Mouse (Mus musculus) kidney, postnatal 0 days (tissue): ENCODE measurements at regions not wholly inside any gene's neighbourhood (a gene's known extent, or its start where the extent isn't known, plus 50 kb on each side); places are given as distances from the start of the nearest gene placed in this dataset.

Experiments used
- ATAC-seq: fragments of 200-750 bp; cut with Nextera tagmentation; replicated peaks from 2 replicates; pipeline ENCODE4 v1.8.0; 2017; ENCODE audit warnings: low read depth, moderate number of reproducible peaks, moderate TSS enrichment, moderate library complexity; ENCODE audit not compliant: low FRiP score
- DNase-seq: peaks from one replicate; pipeline ENCODE4 v3.0.0-alpha.2; 2016; ENCODE audit warnings: low spot score
- H3K27ac ChIP-seq: fragments of 300-500 bp; sonication (generic); 2 replicates; pipeline ENCODE4 v1.5.1; 2014; ENCODE audit warnings: mild to moderate bottlenecking
- H3K27me3 ChIP-seq: fragments of 300-500 bp; sonication (generic); 2 replicates; pipeline ENCODE4 v1.6.1; 2014; ENCODE audit warnings: low read length, mixed read lengths; ENCODE audit not compliant: insufficient read depth
- H3K36me3 ChIP-seq: fragments of 300-500 bp; sonication (generic); 2 replicates; pipeline ENCODE4 v1.6.1; 2014; ENCODE audit warnings: low read length, mixed read lengths; ENCODE audit not compliant: insufficient read depth
- H3K4me1 ChIP-seq: fragments of 300-500 bp; sonication (generic); replicated peaks from 2 replicates; pipeline ENCODE4 v1.6.1; 2014; ENCODE audit warnings: antibody characterized with exemption, low read length, mixed read lengths; ENCODE audit not compliant: insufficient read depth
- H3K4me2 ChIP-seq: fragments of 300-500 bp; sonication (generic); 2 replicates; pipeline ENCODE4 v1.6.1; 2014; ENCODE audit warnings: mild to moderate bottlenecking, low read length, moderate library complexity, mixed read lengths
- H3K4me3 ChIP-seq: fragments of 300-500 bp; sonication (generic); replicated peaks from 2 replicates; pipeline ENCODE4 v1.5.1; 2014; ENCODE audit warnings: low read depth, low read length
- H3K9ac ChIP-seq: fragments of 300-500 bp; sonication (generic); 2 replicates; pipeline ENCODE4 v1.6.1; 2014; ENCODE audit warnings: low read depth, low read length
- H3K9me3 ChIP-seq: fragments of 300-500 bp; sonication (generic); replicated peaks from 2 replicates; pipeline ENCODE4 v1.6.1; 2016; ENCODE audit warnings: low read length, inconsistent platforms, mixed read lengths
- CTCF ChIP-seq: IDR thresholded peaks from 2 replicates; pipeline ENCODE4 v1.5.1; 2016; ENCODE audit warnings: antibody characterized with exemption, low read depth, mild to moderate bottlenecking, moderate library complexity
- WGBS: fragments of 180-500 bp; shearing (Covaris S2); extraction: QIAGEN DNeasy Blood & Tissue Kit; methylation state at CpG from one replicate; pipeline ENCODE4 v1.1.7; 2014; 5-methylcytosine and 5-hydroxymethylcytosine counted together

DNA sequence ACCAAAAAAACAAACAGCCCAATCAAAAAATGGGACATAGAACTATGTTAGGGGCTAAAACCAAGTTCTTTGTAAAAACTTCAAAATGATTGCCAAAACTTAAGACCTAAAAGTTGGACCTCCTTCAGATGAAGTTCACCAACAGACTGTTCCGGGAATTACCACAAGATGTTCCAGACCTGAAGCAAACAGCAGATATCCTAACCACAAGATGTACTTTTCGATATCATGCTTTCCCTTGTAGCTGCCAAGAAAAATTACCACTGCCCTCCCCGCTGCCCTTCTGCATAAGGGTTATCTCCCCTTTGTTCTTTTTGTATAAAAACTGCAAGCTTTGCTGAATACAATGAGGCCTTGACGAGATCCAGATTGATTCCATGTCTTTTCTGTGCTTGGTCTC lies 214.0 kb upstream of the Ube2dnl1 start:
- DNase-seq: no peak

GRCm38 (mm10) chrX:114694540-114694939 lies 210.3 kb upstream of the Ube2dnl1 start:
- no peak for ATAC-seq
- H3K27me3 ChIP-seq: no peaks in the 10 kb centered on the region

More for the DNA sequence above, 214.0 kb upstream of the Ube2dnl1 start:
- H3K4me1 ChIP-seq: no peaks in the 10 kb centered on the region
- no peak for TF ChIP-seq CTCF
- WGBS: 77% methylated on average over 4 of the region's 4 CpGs
- ATAC-seq: no peak
- H3K4me3 ChIP-seq: no peak overlapping the region
- no peaks in the 10 kb centered on the region for H3K27me3 ChIP-seq
- no peaks in the 10 kb centered on the region for H3K36me3 ChIP-seq
- no peak overlapping the region for H3K4me2 ChIP-seq
- H3K27ac ChIP-seq: no peak overlapping the region
- H3K9ac ChIP-seq: no peak overlapping the region
- no peaks in the 10 kb centered on the region for H3K9me3 ChIP-seq

GRCm38 (mm10) chrX:114728211-114728610 lies 176.6 kb upstream of the Ube2dnl1 start:
- H3K4me1 ChIP-seq: no peaks in the 10 kb centered on the region
- H3K4me2 ChIP-seq: no peak overlapping the region
- DNase-seq (no peak), ATAC-seq (no peak)
- no peak overlapping the region for H3K27ac ChIP-seq
- 74% methylated on average over 1 of the region's 1 CpGs for WGBS
- TF ChIP-seq CTCF: peak; percentile 9; the same call in 1 of the 2 replicates
- no peaks in the 10 kb centered on the region for H3K9me3 ChIP-seq
- H3K4me3 ChIP-seq: no peak overlapping the region
- no peak overlapping the region for H3K9ac ChIP-seq
- H3K36me3 ChIP-seq: no peaks in the 10 kb centered on the region
- no peaks in the 10 kb centered on the region for H3K27me3 ChIP-seq

More at GRCm38 (mm10) chrX:114694540-114694939, 210.3 kb upstream of the Ube2dnl1 start:
- H3K27ac ChIP-seq: no peak overlapping the region
- TF ChIP-seq CTCF: no peak
- no peaks in the 10 kb centered on the region for H3K9me3 ChIP-seq
- no peak overlapping the region for H3K9ac ChIP-seq
- 33% methylated on average over 2 of the region's 2 CpGs for WGBS
- H3K36me3 ChIP-seq: no peaks in the 10 kb centered on the region
- no peaks in the 10 kb centered on the region for H3K4me1 ChIP-seq
- DNase-seq: no peak
- H3K4me3 ChIP-seq: no peak overlapping the region
- no peak overlapping the region for H3K4me2 ChIP-seq
